Mouse (Mus musculus) midbrain, embryonic 16.5 days (tissue): ENCODE data around the gene Bak1. TPM values are rescaled to one million over a fixed set of nuclear protein-coding genes. Genes with fewer than 3 reads are reported as not detected.

Experiments used
- ATAC-seq: fragments of 200-750 bp; cut with Nextera tagmentation; 2 replicates; pipeline ENCODE4 v1.8.0; 2017; ENCODE audit warnings: moderate TSS enrichment
- H3K27ac ChIP-seq: fragments of 300-500 bp; sonication (generic); 2 replicates; pipeline ENCODE4 v1.5.1; 2014; ENCODE audit warnings: mild to moderate bottlenecking, low read length, mixed read lengths
- H3K27me3 ChIP-seq: fragments of 300-500 bp; sonication (generic); 2 replicates; pipeline ENCODE4 v1.6.1; 2014; ENCODE audit warnings: low read depth, low read length, mixed read lengths; ENCODE audit not compliant: control insufficient read depth, insufficient read depth
- H3K36me3 ChIP-seq: fragments of 300-500 bp; sonication (generic); 2 replicates; pipeline ENCODE4 v1.6.1; 2014; ENCODE audit warnings: mild to moderate bottlenecking, low read length, moderate library complexity, mixed read lengths; ENCODE audit not compliant: control insufficient read depth, insufficient read depth
- H3K4me1 ChIP-seq: fragments of 300-500 bp; sonication (generic); 2 replicates; pipeline ENCODE4 v1.6.1; 2014; ENCODE audit warnings: mild to moderate bottlenecking, low read length, mixed read lengths; ENCODE audit not compliant: control insufficient read depth, insufficient read depth
- H3K4me2 ChIP-seq: fragments of 300-500 bp; sonication (generic); 2 replicates; pipeline ENCODE4 v1.6.1; 2014; ENCODE audit warnings: mild to moderate bottlenecking, low read length, mixed read lengths
- H3K4me3 ChIP-seq: fragments of 300-500 bp; sonication (generic); 2 replicates; pipeline ENCODE4 v1.5.1; 2014; ENCODE audit warnings: low read depth, mild to moderate bottlenecking, low read length, moderate library complexity, mixed read lengths
- H3K9ac ChIP-seq: fragments of 300-500 bp; sonication (generic); 2 replicates; pipeline ENCODE4 v1.6.1; 2014; ENCODE audit warnings: low read depth, low read length, mixed read lengths
- H3K9me3 ChIP-seq: fragments of 300-500 bp; sonication (generic); replicated peaks from 2 replicates; pipeline ENCODE4 v1.6.1; 2014; ENCODE audit warnings: mild to moderate bottlenecking, low read length, mixed read lengths; ENCODE audit not compliant: control insufficient read depth, poor library complexity, severe bottlenecking
- WGBS: fragments of 180-500 bp; shearing (Covaris S2); extraction: QIAGEN DNeasy Blood & Tissue Kit; methylation state at CpG from one replicate; pipeline ENCODE4 v1.1.7; 2014; 5-methylcytosine and 5-hydroxymethylcytosine counted together
- polyA plus RNA-seq: library from polyadenylated mRNA; unstranded; fragments of >200 nt; fragmentation: Nextera tagmentation; extraction: Ambion mirVana; gene quantifications from 2 replicates; pipeline ENCODE4 v1.2.1, GENCODE M21; 2015

Bak1 gene
- polyA plus RNA-seq, 1 experiment from 2014 or later, result 3.7 TPM

DNA sequence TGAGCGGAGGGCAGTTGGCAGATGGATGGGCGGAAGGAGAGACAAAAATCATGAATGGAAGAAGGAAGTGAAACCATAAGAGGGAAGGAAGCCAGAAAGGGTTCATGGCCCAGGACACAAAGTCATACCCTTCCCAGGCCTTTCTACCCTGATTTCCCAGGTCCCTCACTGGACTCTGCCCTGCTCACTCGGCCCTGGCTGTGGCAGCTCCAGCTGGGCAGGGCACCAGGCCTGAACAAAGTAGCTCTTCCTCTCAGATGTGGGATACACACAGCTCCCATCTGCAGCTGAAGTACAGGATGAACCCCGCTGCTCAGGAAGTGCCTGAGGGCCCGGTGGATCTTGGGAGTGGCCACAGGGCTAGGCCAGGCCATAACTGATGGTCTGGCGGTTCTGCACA is 14.0 kb upstream of the Bak1 start:
- Histone ChIP-seq H3K36me3 (no peaks in the 10 kb centered on the region), H3K4me3 (no peak overlapping the region), H3K9ac (no peak overlapping the region), H3K9me3 (no peaks in the 10 kb centered on the region), H3K27ac (no peak overlapping the region), H3K27me3 (no peaks in the 10 kb centered on the region), H3K4me2 (no peak overlapping the region), H3K4me1 (peaks cover 8% of the 10 kb centered on the region)
- ATAC-seq, result no peak
- 63% methylated on average over 6 of the region's 6 CpGs for WGBS

- H3K4me2 ChIP-seq, result no peak overlapping the region
- no peaks in the 10 kb centered on the region for H3K9me3 ChIP-seq
- H3K4me3 ChIP-seq, result no peak overlapping the region
- ATAC-seq, result no peak
- no peak overlapping the region for H3K27ac ChIP-seq
- H3K36me3 ChIP-seq, result no peaks in the 10 kb centered on the region
- peaks cover 8% of the 10 kb centered on the region for H3K4me1 ChIP-seq
- no peak overlapping the region for H3K9ac ChIP-seq
- no peaks in the 10 kb centered on the region for H3K27me3 ChIP-seq
- WGBS, result 90% methylated on average over 2 of the region's 2 CpGs
Measured at GRCm38 (mm10) chr17:27041787-27042055, 12.9 kb upstream of the Bak1 start.

GRCm38 (mm10) chr17:27041046-27041786 is 12.4 kb upstream of the Bak1 start:
- Histone ChIP-seq H3K36me3 (no peaks in the 10 kb centered on the region), H3K4me1 (peaks cover 8% of the 10 kb centered on the region), H3K4me2 (no peak overlapping the region), H3K9me3 (no peaks in the 10 kb centered on the region), H3K4me3 (no peak overlapping the region), H3K9ac (no peak overlapping the region), H3K27me3 (no peaks in the 10 kb centered on the region), H3K27ac (no peak overlapping the region)
- ATAC-seq, result no peak
- 53% methylated on average over 10 of the region's 13 CpGs for WGBS

GRCm38 (mm10) chr17:27040304-27041045 is 11.7 kb upstream of the Bak1 start:
- no peak overlapping the region for H3K4me3 ChIP-seq
- no peak for ATAC-seq
- H3K27me3 ChIP-seq, result no peaks in the 10 kb centered on the region
- H3K27ac ChIP-seq, result no peak overlapping the region
- WGBS, result 14% methylated on average over 20 of the region's 20 CpGs
- peak overlapping the region; percentile 2; the same call in 1 of the 2 replicates for H3K9ac ChIP-seq
- H3K36me3 ChIP-seq, result no peaks in the 10 kb centered on the region
- H3K4me2 ChIP-seq, result peak overlapping the region; percentile 25
- no peaks in the 10 kb centered on the region for H3K9me3 ChIP-seq
- H3K4me1 ChIP-seq, result peaks cover 8% of the 10 kb centered on the region

- no peaks in the 10 kb centered on the region; the same call in 1 of the 2 replicates for H3K27me3 ChIP-seq
- H3K4me2 ChIP-seq, result no peak overlapping the region
- ATAC-seq, result no peak
- H3K9me3 ChIP-seq, result no peaks in the 10 kb centered on the region
- H3K36me3 ChIP-seq, result no peaks in the 10 kb centered on the region
- 69% methylated on average over 10 of the region's 10 CpGs for WGBS
- no peak overlapping the region for H3K27ac ChIP-seq
- H3K4me1 ChIP-seq, result peaks cover 8% of the 10 kb centered on the region
- no peak overlapping the region for H3K9ac ChIP-seq
- no peak overlapping the region for H3K4me3 ChIP-seq
Measured at GRCm38 (mm10) chr17:27039432-27040102, 10.8 kb upstream of the Bak1 start.

DNA sequence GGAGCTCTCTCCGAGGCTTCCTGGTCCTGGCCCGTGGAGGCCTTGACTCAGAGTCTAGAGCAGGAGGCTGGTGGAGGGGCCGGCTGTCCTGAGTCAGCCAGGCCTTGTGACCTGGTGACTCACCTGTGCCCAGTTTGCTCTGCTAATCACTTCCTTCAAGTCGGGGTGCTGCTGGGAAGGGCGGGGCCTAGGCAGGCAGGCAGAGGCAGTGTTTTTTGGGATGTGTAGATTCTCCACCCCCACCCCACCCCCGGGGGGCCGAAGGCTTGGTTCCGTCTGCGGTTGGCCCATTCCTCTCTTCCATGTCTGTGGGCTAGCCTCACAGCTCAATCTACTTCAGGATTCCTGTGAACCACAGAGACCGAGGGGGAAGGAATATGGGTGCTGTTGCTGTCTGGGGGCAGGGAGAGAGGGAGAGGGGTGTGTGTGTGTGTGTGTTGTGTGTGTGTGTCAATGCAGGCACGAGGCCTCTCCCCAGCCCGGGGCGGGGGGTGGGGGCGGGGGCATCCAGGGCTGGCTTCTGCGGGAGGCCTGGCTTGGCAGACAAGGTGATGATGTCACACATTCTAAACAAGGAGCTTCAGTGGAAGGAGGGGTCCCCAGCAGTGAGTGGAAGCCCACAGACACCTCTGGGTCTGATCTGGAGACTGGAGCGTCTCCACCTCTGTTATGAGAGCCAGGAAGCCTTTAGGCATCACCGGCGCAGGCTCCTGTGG is 9.7 kb upstream of the Bak1 start:
- H3K36me3 ChIP-seq, result no peaks in the 10 kb centered on the region
- no peak overlapping the region for H3K4me2 ChIP-seq
- no peaks in the 10 kb centered on the region for H3K9me3 ChIP-seq
- H3K9ac ChIP-seq, result no peak overlapping the region
- WGBS, result 47% methylated on average over 18 of the region's 18 CpGs
- ATAC-seq, result no peak
- no peaks in the 10 kb centered on the region; the same call in 1 of the 2 replicates for H3K27me3 ChIP-seq
- no peak overlapping the region for H3K27ac ChIP-seq
- H3K4me1 ChIP-seq, result peaks cover 8% of the 10 kb centered on the region
- H3K4me3 ChIP-seq, result no peak overlapping the region

GRCm38 (mm10) chr17:27036465-27036864 is 7.7 kb upstream of the Bak1 start:
- ATAC-seq, result no peak
- WGBS, result 82% methylated on average over 7 of the region's 7 CpGs
- Histone ChIP-seq H3K27ac (no peak overlapping the region), H3K9me3 (no peaks in the 10 kb centered on the region), H3K4me2 (no peak overlapping the region), H3K36me3 (no peaks in the 10 kb centered on the region), H3K4me3 (no peak overlapping the region), H3K4me1 (peaks cover 8% of the 10 kb centered on the region), H3K27me3 (no peaks in the 10 kb centered on the region; the same call in 1 of the 2 replicates), H3K9ac (no peak overlapping the region)

DNA sequence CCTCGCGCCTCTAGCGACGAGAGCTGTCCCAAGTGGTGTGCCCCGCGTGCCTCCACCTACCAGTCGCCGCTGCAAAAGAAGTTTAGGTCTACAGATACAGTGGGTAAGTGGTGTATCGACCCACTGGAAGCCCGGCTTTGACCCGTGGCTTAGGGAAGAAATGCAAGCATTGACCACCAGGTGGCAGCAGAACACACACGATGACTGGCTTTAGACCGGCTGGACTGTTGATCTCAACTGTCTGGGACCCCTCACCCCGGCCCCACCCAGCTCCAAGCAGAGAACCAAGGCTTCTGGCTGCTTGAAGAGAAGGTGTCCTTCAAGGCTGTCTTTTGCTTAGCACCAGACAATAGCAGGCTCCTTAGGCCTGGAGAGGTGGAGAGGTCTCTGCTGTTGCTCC is 4.1 kb upstream of the Bak1 start:
- no peak overlapping the region for H3K9ac ChIP-seq
- H3K4me1 ChIP-seq, result peaks cover 6% of the 10 kb centered on the region
- H3K4me2 ChIP-seq, result no peak overlapping the region
- no peak overlapping the region for H3K27ac ChIP-seq
- H3K27me3 ChIP-seq, result no peaks in the 10 kb centered on the region; the same call in 1 of the 2 replicates
- 3% methylated on average over 14 of the region's 14 CpGs for WGBS
- no peaks in the 10 kb centered on the region for H3K36me3 ChIP-seq
- ATAC-seq, result no peak
- H3K4me3 ChIP-seq, result no peak overlapping the region
- H3K9me3 ChIP-seq, result no peaks in the 10 kb centered on the region
